Mouse (Mus musculus) R1 (cell line): Measurements from ENCODE around the gene Tomm7.
"Not testable (repeated sequence)": the region's sequence is repeated elsewhere in the genome, so short reads cannot be mapped to it uniquely, and the experiment has no call there.

ENCODE experiments used
- DNase-seq: peaks from one replicate; pipeline ENCODE4 v3.0.0-alpha.2; 2018; ENCODE audit warnings: low read depth, low spot score

The Tomm7 gene

GRCm38 (mm10) chr5:23843674-23844530 is at the start of gene Tomm7:
TSS of gene Tomm7 (minus strand) at chr5:23844161.
- peak; percentile 100 for DNase-seq

GRCm38 (mm10) chr5:23893156-23893863 is 49.3 kb upstream of the Tomm7 start:
- DNase-seq, result no peak

GRCm38 (mm10) chr5:23890734-23891133 is 46.8 kb upstream of the Tomm7 start:
- DNase-seq, result peak; percentile 79

GRCm38 (mm10) chr5:23889461-23889860 is 45.5 kb upstream of the Tomm7 start:
- DNase-seq, result no peak

GRCm38 (mm10) chr5:23887111-23887510 is 43.1 kb upstream of the Tomm7 start:
- DNase-seq, result no peak

- DNase-seq, result peak; percentile 64
These were observed 30.5 kb upstream of the Tomm7 start for GRCm38 (mm10) chr5:23874457-23874856.

GRCm38 (mm10) chr5:23872586-23872985 is 28.6 kb upstream of the Tomm7 start:
- DNase-seq, result no peak

GRCm38 (mm10) chr5:23871323-23871722 is 27.4 kb upstream of the Tomm7 start:
- DNase-seq, result not testable (repeated sequence)

- no peak for DNase-seq
These were observed 22.0 kb upstream of the Tomm7 start for GRCm38 (mm10) chr5:23865941-23866340.

GRCm38 (mm10) chr5:23864054-23864965 is 20.3 kb upstream of the Tomm7 start:
- DNase-seq, result no peak

- DNase-seq, result no peak
These were observed 19.4 kb upstream of the Tomm7 start for GRCm38 (mm10) chr5:23863166-23864053.

- DNase-seq, result no peak
These were observed 18.3 kb upstream of the Tomm7 start for GRCm38 (mm10) chr5:23862291-23862690.

- no peak for DNase-seq
These were observed 17.8 kb upstream of the Tomm7 start for GRCm38 (mm10) chr5:23861721-23862120.

- DNase-seq, result no peak
These were observed 15.9 kb upstream of the Tomm7 start for GRCm38 (mm10) chr5:23859896-23860295.

GRCm38 (mm10) chr5:23859087-23859718 is 15.2 kb upstream of the Tomm7 start:
- no peak for DNase-seq

GRCm38 (mm10) chr5:23858643-23859042 is 14.7 kb upstream of the Tomm7 start:
- peak; percentile 44 for DNase-seq

GRCm38 (mm10) chr5:23858001-23858400 is 14.0 kb upstream of the Tomm7 start:
- DNase-seq, result no peak

- no peak for DNase-seq
These were observed 13.2 kb upstream of the Tomm7 start for GRCm38 (mm10) chr5:23857189-23857588.

- DNase-seq, result no peak
These were observed 12.2 kb upstream of the Tomm7 start for GRCm38 (mm10) chr5:23856164-23856563.

- DNase-seq, result peak; percentile 64
These were observed 11.5 kb upstream of the Tomm7 start for GRCm38 (mm10) chr5:23855484-23855883.
